Mouse (Mus musculus) WW6 (cell line): ENCODE data around the gene Dmrta2.

Experiments
- DNase-seq: peaks from one replicate; pipeline ENCODE4 v3.0.0-alpha.2; 2013; ENCODE audit warnings: low read depth, low spot score

Gene Dmrta2

DNA sequence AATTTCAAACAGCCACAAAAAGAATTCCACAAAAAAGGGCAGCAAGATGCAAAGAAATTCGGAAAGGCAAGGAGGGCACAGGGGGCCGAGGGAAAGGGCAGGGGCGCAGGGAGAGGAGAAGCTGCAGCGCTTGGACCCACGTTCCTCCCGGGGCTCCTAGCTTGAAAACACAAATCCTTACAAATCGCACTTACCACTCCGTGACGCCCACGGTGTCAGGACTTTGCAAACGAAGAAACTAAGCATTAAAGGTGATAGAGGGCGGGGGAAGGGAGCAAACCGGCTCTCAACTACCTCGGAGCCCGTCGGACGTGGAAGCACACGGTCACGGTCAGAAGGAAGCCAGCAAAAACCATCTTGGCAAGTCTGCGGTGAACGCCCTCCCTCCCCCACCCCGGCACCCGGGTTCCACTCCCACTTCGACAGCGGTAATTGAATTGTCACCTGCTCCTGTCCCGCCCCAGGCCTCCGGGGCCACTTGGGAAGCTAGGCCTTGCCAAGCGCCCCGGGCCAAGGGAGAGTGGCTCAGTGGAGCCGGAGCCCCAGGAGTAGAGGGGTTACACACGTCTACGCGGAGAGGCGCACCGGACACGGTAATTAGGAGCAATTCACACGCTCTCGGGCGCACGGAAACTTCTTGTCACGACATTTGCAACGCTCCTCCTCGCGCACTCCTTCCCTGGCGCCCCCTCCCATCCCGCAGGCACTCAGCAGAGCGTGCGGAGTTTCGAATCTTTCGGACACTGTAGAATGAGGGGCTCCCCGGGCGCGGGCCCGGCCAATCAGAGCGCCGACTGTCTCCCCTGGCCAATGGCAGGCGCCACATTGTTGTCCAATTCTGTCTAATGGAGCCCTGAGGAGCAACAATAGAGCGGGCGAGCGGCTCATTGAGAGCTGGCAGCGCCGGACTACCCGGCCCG is at the start of gene Dmrta2:
TSS of gene Dmrta2 (plus strand) at position 906 of the 920 bp plus-strand sequence.
- no peak for DNase-seq

DNA sequence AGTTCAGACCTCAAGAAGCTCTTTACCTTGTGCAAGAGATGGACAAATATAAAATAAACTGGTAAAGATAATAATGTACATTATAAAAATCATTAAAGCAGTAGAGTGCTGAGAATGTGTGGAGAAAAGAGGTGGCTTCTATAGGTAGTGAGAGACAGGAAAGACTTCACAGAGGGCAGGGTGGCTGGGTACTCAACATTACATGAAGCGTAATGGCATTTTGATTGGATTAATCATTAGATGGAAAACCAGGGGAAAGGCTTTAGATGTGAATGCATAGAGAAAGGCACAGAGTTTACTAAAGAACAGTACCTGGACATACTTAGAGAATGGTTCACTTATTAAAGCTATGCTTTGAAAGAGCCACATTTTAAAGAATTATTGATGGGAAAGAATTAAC is 48.8 kb upstream of the Dmrta2 start:
- no peak for DNase-seq

DNA sequence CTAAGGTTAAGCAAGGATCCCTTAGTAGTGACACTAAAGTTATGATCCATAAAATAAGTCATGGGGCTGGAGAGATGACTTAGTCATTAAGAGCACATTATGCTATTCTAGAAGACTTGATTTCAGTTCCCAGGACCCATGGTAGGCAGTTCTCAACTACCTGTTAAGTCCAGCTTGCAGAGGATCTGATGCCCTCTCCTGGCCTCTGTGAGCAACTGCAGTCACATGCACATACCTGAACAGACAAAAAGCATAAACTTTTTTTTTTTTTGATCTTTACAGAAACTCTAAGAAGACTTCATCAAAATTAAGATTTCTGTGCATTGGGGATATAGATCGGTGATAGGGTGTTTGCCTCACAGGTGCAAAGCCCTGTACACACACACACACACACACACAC is 47.4 kb upstream of the Dmrta2 start:
- DNase-seq: peak; percentile 13

DNA sequence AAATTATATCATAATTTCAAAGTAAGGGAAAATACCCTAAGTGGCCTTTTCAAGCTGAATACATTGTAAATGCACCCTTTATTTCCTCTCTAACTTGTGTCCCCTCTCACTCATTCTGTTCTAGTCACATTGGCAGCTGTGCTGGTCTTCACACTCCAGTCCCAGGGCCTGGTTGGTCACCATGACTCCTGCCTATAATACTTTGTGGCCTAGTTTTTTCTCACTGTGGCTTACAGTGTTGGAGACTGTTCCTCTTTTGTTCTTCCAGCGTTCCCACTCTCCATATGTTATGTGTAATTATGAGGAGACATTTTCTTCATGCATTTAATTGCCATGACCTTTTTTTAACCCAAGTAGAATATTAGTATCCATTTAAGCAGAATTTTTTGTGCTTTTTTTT is 46.9 kb upstream of the Dmrta2 start:
- DNase-seq: no peak

DNA sequence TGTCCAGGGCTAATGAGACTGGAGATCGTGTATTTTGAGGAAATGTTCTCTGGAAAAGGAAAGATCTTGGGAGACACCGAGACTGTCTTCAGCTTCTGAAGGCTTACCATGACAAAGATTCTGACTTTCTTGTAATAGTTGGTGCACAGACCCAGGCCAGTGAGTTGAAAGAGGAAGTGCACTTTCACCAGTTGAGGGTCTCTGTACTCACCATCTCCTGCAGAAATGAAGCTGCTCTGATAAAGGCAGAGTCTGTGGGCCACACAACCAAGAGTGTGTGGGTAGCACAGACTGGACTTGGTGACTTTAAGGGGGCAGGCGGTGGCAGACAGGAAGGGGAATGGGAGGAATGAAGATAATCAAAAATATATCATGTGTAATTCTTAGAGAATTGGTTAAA is 41.3 kb upstream of the Dmrta2 start:
- DNase-seq: no peak

DNA sequence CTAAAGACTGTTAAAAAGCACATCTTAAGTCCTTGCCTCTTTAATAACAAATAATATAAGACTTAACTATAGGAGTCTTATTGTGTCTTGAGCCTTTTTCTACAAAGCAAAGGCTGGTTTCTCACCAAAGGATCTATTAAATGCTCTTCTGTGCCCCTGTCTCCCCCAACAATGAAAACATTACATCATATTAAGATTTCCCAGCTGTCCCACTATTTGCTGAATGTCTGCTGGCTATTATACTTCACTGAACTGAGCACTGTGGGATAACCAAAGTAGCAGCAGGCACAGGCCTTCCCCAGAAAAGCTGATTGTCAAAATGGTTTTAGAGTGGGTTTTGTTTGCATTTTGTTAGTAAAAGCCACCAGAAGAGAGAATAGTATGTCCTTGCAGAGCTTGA is 38.6 kb upstream of the Dmrta2 start:
- no peak for DNase-seq

DNA sequence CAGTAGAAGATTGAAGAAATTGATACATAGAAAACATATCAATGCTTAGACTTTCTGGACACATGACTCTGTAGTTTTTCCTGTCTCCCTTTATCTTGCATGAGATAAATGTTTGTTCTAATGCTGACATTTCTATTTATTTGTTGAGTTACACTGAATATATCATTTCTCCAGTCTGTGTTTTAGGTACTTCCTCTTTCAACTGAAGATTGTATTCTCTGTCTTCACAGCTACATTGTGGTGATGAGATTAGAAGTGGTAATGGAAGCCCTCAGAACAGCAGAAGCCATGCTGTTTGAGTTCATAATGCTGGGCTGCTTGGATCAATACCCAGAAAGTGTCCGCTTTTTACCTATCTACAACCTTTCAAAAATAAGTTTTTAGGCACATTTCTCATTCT is 32.3 kb upstream of the Dmrta2 start:
- no peak for DNase-seq

DNA sequence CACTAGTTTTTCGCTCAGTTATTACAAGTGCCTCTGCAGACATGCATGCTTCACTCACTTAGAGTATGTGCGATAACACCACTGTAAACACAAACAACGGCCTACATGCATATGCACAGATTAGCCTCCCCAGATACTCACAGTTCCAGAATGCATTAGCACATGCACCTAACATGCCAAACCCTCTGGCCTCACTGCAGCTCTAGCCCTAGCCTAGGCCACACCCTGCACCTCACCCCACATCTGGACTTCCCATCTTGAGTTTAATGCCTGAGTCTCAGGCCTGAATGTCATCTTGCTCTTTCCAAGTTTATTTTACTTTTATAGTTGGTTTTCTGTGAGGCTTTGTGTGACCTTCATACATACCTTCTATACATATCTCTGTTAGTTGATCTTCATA is 28.5 kb upstream of the Dmrta2 start:
- no peak for DNase-seq

DNA sequence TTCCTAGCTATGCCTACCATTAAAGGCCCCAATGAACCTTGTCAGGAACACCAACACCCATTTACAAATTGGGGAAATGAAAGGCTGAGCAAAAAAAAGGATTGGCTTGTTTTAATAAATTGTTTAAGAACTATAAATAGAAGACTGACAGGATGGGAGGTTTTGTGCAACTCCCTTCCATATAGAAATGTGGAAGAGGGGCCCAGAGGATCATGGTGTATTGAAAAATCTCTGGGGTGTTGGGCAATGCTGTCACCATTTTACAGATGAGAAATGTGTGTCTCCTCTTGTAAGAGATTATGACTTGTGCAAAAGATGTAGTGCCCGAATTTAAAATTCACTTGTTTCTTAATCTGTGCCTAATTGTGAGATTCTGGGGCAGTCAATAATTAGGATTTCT is 24.3 kb upstream of the Dmrta2 start:
- no peak for DNase-seq

DNA sequence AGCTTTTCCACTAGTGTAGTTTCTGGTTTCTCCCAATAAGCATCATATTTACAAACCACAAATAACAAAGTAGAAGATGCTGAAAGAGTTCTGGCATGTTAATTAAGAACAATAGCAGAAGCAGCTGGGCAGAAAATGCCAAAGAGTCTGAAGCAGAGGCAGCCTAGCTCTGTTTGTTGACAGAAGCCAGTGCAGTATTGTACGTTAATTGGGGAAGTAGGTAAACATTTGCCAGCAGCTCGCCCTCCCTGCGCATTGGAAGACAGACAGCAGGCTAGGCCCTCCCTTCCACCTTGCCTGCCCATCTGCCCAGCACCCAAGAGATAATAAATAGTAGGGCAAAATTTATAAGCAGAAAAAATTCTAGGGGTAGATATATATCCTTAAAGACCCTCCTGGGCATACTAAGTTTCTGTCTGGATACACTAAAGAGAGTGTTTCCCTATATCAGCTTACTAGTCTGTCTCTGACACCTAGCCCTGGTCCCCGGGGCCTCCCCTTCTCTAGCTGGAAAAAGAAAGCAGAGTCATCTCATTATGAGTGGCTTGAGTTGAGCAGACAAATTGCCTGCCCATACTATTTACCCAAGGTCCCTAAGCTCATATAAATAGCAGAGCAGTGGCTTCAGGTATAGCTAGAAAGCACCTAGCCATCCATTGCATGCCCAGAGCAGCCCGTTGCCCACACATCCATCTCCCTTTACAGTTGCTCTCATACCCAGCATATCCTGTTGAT is 17.5 kb upstream of the Dmrta2 start:
- DNase-seq: no peak

DNA sequence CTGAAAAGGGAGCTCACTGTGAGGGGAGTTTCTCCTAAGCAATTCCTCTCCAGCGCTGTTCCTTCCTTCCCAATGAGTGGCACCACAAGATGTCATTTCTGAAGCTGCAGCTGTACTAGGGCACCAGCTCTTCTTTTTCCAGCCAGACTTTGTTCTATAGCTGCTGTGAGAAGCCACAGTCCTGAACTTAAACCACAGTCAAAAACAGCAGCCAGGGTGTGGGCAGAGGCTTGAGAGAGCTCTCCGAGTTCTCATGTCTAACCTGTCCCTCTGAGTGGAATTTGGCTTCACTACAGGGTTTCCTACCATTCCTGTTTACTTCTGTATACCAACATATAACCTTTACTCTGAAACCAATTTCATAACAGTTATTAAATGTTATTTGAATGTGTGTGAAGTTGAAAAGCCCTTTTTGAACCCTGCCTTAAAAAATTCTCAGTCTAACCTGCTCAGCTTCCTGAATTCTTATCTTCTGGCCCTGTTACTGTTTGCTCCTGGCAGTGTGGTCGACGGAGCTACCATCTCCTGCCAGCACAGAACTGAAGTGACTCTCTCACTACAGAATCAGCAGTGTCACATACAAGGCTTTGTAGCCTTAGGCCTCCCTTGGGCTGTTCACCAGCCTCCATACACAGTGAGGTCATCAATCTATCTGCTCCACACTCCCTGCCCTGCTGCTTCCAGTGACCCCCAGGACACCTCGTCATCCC is 14.1 kb upstream of the Dmrta2 start:
- no peak for DNase-seq

DNA sequence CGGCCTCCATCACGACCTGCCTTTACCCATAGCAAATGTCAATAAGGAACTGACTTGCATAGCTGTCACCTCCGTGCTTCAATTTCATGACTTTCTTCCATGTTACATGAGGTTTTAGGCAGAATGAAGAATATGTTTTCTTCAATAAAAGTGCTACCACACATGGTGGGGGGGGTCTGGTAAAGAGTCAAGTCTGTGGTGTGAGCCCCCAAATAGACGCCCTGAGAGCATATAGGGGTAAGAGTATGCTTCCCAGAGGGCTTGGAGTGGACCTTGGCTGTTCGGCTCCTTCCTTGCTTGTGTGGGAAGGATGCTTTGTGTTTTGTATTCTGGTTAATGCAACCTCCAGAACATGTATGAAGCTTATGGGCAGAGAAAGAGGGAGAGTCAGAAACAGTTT is 8.3 kb upstream of the Dmrta2 start:
- DNase-seq: no peak

DNA sequence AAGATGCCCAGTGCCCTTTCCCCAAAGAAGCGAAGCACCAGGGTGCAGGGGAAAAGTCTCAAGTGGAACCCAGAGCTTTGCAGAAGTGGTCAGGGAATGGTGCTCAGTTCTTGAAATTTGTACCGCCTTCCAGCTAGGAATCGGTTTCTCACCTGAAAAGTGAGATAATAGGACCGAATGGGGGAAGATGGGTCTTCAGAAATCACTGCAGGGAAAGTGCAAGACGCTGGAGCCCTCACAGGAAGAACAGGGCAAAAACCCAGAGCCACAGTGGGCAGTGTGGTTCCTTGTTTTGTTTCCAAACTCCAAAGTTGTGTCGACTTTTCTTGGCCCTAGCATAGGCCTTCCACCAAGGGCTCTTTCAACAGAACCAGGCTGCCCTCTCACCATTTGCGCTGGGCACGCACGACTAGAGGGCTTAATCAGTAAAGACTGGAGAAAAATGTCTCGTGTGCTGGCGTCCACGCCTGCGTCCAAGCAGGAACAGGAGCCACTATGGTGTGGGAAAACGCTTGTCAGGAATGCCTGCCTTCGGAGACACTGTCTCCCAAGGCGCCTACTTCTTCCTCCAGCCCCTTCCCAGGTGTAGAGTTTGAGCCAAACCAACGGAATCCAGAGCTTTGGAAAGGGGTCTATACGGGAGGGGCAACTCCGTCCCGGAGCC is 3.7 kb upstream of the Dmrta2 start:
- DNase-seq: no peak

DNA sequence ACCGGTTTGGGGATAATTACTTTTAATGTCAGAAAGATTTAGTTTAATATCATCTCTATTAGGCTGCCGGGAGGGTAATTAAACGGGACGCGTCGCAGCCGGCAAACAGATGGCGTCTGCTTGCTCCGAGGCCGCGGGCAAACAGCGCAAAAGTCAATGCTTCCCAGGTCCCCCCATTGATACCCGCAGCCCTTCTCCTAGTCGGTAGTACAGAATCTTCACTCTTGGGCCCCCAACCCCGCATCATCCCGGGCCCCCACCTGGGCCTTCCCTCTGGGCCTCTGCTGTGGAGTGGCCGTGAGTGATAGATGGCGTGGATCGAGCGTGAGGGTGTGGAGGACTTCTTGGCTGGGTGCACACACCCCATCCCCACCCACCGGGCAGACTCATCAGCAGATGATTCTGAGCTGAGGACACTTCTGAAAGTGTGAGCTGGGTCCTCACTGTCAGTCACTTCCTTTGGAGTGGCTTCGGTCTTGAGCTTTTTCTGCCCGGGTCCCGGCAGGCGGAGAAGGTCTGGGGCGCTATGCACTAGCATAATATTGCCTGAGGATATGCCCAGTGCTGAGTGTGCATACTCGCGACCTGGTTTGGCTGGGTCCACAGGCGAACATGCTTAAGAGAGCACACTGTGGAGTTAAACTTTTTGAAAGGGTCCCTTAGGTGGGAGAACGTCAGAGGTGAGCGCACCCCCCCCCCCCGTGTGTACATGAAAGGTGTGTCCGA is 3.0 kb upstream of the Dmrta2 start:
- no peak for DNase-seq

DNA sequence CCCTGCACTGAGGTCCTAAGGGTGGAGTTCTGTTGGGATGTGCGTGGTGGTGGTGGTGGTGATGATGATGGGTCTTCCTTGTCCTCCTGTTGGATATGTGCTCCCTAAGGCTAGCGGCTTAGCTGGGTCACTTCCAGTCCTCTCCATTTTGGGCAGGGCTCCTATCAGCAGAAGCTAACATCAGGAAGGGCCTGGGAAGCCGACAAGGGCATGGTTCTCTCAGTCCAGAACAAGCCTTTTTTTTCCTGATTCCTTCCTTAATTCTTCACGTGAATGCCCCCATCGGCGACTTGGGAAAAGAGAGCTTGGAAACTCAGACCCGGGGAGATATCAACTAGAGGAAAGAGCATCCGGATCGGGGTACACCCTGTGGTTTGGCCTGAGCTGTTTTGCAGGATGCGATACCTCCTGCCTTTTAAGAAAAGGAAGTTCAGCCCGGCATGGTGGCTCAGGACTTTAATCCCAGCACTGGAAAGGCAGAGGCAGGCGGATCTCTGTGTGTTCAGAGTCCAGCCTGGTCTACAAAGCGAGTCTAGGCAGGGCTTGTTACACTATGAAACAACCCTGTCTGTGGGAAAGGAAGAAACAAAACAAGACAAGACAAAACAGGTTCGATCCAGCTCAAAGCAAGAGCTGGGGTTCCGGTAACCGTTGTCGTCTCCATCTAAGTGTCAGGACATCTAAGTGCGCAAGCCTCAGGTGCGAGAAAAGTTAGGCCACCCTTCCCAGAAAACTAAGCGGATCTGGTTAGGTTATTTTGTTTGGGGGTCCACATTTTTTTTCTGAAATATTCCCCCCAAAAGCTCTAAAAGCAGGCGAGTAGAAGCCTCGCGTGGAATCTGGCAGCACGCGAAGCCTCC is 2.2 kb upstream of the Dmrta2 start:
- no peak for DNase-seq

DNA sequence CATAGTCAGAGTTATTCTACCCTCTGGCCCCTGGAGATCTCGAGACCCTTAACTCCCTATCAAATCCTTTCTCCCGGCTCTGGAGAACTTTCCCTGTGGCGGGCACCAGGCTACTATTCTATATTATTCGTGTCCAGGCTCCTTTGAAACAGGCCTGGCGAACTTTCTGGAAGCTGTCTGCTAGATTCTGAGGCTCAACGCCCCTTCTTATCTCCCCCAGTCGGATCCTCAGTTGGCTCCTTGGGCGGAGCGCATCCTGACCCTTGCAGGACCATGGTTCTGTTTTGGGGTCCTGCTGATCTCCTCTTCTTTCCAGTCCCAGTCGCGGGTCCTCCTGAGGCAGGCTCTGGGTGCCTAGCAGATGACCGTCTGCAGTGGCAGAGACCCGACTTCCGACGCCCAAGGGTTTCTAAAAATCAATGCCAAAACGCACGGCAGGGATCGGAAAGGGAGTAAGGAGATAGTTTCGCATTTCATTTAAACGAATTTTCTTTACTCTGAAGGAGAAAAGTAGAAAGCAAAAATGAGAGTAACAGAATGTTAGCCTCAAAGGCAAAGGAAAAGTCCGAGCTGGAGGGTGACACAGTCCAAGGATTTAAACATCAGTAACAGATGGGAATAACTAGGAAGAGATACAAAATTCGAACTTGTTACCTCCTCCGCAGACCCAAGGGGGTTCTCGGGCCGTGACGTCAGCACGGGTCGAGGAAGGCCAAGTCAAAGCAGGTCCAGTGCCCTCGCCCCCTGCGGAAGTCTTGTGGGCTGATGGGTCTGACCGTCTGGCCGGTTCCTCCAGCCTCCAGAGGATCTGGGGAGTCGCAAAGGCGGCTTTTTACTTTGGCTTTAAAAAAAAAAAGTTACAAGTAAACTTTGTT is 1.3 kb upstream of the Dmrta2 start:
- DNase-seq: no peak

DNA sequence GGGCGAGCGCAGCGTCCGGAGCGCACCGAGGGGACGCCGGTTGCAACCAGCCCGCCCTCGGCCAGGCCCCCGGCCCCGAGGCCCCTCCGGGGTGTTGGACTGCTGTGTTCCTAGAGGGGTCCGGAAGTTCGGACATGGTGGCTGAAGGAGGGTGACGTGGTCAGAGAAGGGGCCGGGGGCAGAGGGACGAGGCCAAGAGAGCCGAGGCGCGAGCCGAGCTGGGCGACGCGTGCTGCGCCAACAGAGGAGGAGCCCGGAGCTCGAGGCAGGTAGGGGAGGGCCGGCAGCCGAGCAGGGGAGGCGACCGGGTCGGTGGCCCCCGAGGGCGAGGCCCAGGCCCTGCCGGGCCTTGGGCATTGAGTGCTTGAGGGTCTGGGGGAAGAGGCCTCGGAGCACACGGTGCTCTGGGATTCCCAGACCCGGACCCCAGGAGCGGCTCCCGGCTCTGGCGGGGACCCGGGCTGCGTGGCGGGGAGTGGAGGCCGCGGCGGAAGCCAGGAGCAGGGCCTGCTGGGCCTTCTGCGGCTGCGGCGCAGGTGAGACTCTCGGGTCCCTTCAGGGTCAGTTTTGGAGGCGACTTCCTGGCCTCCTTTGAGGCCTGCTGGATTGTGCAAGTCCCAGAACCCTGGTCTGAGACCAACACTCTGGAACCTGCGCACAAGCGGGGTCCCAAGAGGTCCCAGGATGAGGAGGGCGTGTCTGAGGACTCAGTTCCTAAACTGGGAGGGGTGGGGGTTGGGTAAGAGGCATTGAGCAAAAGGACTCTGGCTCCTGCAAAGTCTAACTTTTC is 410 bp downstream of the Dmrta2 start:
- no peak for DNase-seq

DNA sequence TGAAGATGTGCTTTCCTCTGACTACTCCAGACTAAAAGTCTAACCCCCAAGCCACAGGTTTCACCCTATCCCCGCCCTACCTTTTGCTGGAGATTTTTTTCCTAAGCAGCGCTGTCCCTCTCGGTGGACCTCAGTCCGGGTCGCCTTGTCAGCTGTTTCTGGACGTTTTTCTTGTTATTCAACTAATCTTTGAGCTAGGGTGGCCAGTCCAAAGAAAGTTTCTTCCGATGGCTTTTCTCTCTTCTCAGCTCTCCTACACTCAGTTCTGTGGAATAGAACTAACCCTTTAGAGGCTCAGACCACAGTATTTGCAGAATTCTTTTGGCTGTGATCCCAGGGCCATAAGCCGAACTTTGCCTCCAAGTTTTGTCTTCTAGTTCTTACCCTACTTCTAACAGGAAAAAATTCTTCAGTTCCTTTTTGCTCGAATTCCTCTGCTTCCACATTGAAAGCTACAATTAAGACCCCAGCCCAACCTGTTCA is 1.0 kb downstream of the Dmrta2 start:
- no peak for DNase-seq
